Mouse (Mus musculus): Measurements from ENCODE around the gene Zmynd15.
"Not testable (repeated sequence)": the region's sequence is repeated elsewhere in the genome, so short reads cannot be mapped to it uniquely, and the experiment has no call there.

Gene Zmynd15

DNA sequence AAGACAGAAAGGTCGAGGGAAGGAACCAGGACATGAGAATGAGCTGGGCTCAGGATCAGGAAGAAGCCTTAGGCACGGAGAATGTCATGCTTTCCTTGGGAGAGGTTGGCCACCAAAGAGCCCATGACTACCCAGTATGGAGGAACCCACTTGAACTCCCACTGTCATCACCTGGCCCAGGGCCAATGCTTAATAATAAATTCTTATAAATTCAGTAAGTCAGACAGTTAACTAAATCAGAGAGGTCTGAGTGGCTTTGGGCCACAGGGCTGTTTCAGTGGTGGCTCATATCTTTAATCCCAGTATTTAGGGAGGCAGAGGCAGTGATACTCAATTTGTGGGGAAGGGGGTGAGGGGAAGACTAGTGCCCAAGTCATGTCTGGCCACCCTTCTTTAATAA is 8.3 kb upstream of the Zmynd15 start:
- DNase-seq: peak in 1 of 2 experiments; percentile 24

DNA sequence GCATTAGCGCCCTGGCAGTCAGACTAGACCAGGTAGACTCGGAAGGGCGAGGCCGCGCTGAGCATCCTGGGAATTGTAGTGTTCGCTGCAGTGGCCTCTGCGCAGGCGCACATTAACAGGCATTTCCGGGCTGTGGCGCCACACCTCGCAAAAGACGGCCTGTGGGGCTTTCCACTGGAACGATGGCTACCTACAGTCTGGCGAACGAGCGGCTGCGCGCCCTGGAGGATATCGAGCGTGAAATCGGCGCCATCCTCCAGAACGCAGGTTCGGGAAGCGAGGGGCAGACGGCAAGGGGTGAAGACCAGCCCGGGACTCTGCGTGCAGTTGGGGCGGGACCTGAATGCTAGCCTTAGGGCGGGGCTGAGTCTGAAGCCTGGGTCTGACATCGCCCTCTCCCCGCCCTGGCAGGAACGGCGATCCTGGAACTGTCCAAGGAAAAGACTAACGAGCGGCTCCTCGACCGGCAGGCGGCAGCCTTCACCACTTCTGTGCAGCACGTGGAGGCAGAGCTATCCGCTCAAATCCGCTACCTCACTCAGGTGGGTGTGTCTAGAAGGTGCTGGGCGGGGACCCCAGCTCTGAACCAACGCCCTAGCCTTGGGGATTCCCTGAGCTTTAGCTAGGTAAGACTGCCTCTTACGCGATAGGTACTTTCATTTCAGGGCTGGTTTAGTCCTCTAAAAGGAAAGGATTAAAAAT is 7.3 kb upstream of the Zmynd15 start, which contains the start of gene Med11:
Gene Med11 (plus strand): TSS at position 123 of the 702 bp plus-strand sequence.
- peak; percentile 98 for DNase-seq

DNA sequence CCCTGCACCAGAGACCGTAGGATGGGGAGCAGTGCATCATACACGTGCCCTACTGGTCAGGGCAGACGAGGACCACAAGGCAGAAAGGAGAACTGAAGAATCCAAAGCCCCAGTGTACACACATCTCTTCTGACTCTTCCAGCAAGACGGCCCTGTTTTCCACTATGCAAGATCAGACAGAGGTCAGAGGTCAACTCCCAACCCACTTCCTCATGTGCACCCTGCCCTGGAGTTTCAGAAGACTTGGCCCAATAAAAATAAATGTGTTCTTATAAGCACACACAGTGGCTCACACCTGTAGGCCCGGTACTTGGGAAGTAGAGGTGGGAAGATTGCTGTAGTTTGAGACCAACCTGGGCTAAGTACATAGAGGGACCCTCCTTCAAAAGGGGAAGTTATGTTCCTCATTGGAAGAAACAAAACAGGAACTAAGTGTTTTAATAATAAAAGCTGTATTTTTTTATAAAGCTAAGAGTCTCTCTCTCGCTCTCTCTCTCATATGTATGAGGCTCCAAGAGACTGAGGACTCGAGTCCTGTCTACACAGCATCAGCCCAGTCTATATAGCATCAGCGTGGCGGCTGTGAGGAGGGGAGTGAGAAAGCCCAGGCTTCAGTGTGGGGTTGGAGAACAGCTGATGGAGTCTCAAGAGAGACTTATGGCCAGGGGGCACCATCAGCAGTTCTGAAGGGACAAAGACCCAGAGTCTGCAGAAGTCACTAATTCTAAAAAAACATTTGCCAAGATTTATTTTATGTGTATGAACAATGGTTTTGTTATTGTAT is 5.8 kb upstream of the Zmynd15 start:
- no peak for DNase-seq

- DNase-seq: no peak
These were observed 418 bp downstream of the Zmynd15 start, which contains the start of gene Cxcl16 for GRCm38 (mm10) chr11:70459601-70460101. Gene Cxcl16 (minus strand): TSS chr11:70459984.

DNA sequence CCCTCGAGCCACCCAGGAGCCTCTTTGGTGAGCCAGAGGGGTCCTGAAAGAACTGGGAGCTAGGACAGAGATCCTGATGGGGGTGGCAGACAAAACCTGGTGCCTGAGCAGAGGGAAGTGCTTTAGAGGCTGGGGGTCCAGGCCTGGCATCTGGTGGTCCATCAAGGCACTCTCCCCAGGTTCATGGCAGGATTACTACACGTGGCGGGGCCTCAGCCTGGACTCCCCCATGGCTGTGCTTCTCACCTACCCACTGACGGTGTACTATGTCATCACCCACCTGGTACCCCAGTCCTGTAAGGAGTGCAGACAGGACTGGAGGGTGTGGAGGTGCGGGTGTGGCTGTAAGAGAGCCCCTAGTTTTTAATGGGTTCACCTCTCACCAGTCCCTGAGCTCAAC is 4.7 kb downstream of the Zmynd15 start:
- no peak for DNase-seq

GRCm38 (mm10) chr11:70465211-70465610 is 6.0 kb downstream of the Zmynd15 start:
- no peak for DNase-seq

DNA sequence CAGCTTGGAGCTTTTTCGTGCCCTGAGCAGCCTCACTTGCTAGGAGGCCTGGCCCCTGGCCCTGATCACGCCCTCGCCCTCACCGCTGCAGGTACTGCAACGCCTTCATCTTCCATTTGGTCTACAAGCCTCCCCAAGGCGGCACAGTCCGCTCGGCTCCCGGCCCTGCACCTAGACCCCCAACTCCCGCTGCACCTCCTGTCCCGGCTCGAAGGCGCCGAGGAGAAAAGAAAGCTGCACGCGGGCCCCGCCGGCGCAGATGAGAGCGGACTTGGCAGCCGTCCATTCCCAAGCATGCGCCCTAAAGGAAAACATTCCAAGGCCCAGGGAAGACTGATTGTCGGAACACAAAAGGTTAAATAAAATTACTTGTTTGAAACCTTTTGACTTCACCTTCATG is 6.6 kb downstream of the Zmynd15 start:
- peak; percentile 25 to 29 for DNase-seq

- DNase-seq: no peak
These were observed 8.8 kb downstream of the Zmynd15 start for GRCm38 (mm10) chr11:70467902-70468619.

DNA sequence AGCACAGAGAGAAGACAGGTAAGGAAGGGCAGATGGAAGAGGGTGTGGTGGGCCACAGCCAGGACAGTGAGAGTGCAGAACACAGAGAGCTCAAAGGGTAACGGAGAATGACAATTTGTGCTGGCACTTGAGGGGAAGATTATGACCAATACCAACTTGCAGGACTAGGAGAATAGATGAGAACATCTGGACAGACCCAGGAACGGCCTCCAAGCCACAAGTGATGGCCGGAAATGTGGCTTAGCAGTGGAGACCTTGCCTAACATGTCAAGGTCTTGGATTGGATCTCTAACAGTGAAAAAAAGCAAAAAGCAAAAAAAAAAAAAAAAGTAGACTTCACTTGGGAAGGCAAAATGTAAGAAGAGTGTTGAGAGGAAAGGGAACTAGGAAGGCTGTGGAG is 10.5 kb downstream of the Zmynd15 start:
- no peak for DNase-seq

GRCm38 (mm10) chr11:70472716-70473115 is 13.5 kb downstream of the Zmynd15 start:
- DNase-seq: no peak

GRCm38 (mm10) chr11:70473291-70473690 is 14.1 kb downstream of the Zmynd15 start:
- DNase-seq: not testable (repeated sequence)

- no peak for DNase-seq
These were observed 15.8 kb downstream of the Zmynd15 start for GRCm38 (mm10) chr11:70474872-70475534.

DNA sequence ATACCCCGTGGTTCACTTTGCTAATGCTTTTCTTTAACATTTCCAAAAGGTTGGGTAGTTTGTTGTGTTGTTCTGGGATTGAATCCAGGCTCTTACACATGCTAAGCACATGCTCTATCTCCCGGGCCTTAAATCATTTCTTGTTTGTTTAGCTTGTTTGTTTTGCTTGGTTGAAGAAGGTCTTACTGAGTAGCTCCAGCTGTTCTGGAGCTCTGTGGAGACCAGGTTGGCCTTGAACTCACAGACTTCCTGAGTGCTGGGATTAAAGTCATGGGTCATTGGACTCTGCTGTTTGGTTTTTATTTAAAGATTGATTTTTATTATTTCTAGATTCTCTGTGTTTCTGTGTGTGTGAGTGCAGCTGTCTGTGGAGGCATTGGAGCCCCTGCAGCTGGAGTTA is 26.3 kb downstream of the Zmynd15 start:
- DNase-seq: no peak

GRCm38 (mm10) chr11:70487816-70488215 is 28.6 kb downstream of the Zmynd15 start:
- no peak for DNase-seq

GRCm38 (mm10) chr11:70489138-70489537 is 29.9 kb downstream of the Zmynd15 start:
- DNase-seq: no peak

- no peak for DNase-seq
These were observed 30.5 kb downstream of the Zmynd15 start for GRCm38 (mm10) chr11:70489684-70490083.

DNA sequence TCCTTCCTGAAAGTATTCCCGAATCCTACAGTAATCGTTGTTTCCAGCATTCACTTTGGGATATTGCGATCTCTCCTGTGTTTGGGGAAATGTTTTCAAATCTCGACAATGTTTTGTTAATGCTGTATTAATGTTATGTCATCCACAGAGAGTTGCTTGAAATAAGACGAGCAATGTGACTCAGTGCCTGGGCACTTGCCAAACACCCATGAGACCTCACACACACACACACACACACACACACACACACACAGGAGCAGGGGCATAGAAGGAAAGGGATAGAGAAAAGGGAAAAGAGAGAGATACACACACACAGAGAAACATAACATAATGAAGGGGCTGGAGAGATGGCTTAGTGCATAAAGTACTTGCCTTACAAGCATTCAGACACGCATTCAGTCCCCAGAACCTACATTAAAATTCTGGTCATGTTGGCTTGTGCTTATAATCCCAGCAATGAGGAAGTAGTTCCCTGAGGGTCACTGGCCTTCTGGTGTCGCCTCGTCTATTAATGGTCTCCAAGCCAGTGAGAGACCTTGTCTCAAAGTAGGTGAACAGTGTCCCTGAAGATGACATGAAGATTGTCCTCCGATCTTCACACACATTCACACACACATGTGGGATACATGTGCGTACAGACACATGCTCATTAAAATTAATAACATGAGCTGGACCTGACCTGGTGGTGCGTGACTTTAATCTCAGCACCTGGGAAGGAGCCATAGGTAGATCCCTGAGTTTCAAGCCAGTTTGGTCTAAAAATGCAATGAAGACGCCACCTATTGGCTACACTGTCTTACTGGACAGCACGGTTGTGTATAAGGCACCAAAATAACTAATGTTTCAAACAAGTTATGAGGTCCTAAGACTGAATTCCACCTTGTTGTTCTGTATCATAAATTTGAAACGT is 40.6 kb downstream of the Zmynd15 start:
- DNase-seq: peak in 1 of 2 experiments; percentile 11

DNA sequence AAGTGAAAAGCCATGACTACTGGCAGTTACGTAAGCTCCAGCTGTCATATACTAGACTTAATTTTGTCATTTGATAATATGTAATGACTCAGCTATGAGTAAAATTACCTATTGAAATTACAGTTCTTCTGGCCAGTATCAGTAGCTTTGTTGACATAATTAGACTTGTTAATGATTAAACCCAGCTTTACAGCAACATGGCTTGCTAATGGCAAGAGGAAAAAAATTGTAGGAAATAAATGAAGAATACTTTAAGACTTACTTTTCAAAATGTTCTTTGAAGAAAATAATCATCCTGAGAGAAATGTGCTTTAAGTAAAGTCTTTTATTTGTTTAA is 41.2 kb downstream of the Zmynd15 start:
- DNase-seq: no peak

GRCm38 (mm10) chr11:70502018-70502417 is 42.8 kb downstream of the Zmynd15 start:
- no peak for DNase-seq

DNA sequence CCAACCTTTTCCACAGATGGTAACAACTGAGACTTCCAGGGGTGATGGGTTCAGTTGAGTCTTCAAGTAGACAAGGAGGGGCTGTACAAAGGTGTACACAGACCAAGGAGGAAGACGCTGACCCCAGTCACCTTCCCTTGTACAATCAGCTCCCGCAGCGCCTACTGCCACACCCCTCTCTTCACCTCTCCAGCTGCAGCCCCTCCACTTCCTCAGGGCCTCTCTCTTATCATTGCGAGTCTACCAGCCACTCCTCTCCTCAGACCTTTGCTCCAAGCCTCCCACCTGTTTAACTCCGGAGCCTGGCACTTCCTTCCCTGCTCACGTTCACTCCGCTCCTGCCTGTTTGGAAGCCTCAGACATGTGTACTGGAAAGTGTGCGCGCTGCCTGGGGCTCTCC is 45.7 kb downstream of the Zmynd15 start, which contains the start of gene Tm4sf5:
Gene Tm4sf5 (plus strand): TSS at position 275 of the 400 bp plus-strand sequence.
- DNase-seq: no peak

DNA sequence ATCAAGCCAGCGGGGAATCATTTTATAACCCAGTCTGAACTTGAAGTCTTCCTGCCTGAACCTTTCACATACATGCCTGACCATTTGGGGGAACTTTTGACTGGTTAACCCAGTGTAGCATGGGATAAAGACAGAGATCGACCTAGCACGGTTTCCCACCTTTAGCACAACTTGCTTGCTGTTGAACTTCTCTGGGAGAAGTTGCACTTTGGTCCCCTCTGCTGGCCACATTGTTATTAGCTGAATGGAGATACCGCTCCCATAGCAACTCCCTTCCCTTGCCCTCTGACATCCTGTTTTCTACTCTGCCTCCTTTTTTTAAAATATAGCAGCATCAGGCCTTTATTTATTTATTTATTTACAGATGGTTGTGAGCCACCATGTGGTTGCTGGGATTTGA is 47.2 kb downstream of the Zmynd15 start:
- peak; percentile 23 to 34 for DNase-seq
